Mouse (Mus musculus): ENCODE results near the gene Lamtor4. TPM values are rescaled to one million over a fixed set of nuclear protein-coding genes. Genes with fewer than 3 reads are reported as not detected.
"Not testable (repeated sequence)": the region's sequence is repeated elsewhere in the genome, so short reads cannot be mapped to it uniquely, and the experiment has no call there.

The Lamtor4 gene
- 87.3 and 168 TPM in 2 replicates for polyA plus RNA-seq (2012; rRNA removed)

GRCm38 (mm10) chr5:138255353-138256093 lies at the start of gene Lamtor4:
Lamtor4 (plus strand) TSS chr5:138255482.
- TF ChIP-seq POLR2A (IDR thresholded peaks at IDR 0.05; ENCODE audit: low read depth, low read length) (peak; percentile 86), CTCF (IDR thresholded peaks at IDR 0.05; ENCODE audit: extremely low read depth, insufficient read length, insufficient replicate concordance, low read depth, low read length) (no peak)
- Histone ChIP-seq H3K4me3 (ENCODE audit: low read depth, low read length) (peak within 1 kb of the TSS; percentile 69), H3K27me3 (ENCODE audit: control insufficient read depth, insufficient read depth, low read length) (no peaks in the 10 kb centered on the region), H3K27ac (ENCODE audit: insufficient read depth, low read depth, low read length) (peak within 1 kb of the TSS; percentile 64), H3K4me1 (ENCODE audit: control insufficient read depth, insufficient read depth, insufficient read length, low read length) (peaks cover 8% of the 10 kb centered on the region), H3K36me3 (ENCODE audit: control insufficient read depth, insufficient read depth, low read length) (peaks cover 21% of the 10 kb centered on the region)
- WGBS: under 1% methylated on average over 38 of the region's 38 CpGs

GRCm38 (mm10) chr5:138207253-138207652 lies 48.0 kb upstream of the Lamtor4 start:
- H3K27me3 ChIP-seq (ENCODE audit: control insufficient read depth, insufficient read depth, low read length): no peaks in the 10 kb centered on the region
- H3K36me3 ChIP-seq (ENCODE audit: control insufficient read depth, insufficient read depth, low read length): no peaks in the 10 kb centered on the region
- 68% methylated on average over 1 of the region's 1 CpGs for WGBS
- H3K27ac ChIP-seq (ENCODE audit: insufficient read depth, low read depth, low read length): no peak overlapping the region
- no peaks in the 10 kb centered on the region for H3K4me1 ChIP-seq (ENCODE audit: control insufficient read depth, insufficient read depth, insufficient read length, low read length)
- no peak overlapping the region for H3K4me3 ChIP-seq (ENCODE audit: low read depth, low read length)
- TF ChIP-seq CTCF (IDR thresholded peaks at IDR 0.05; ENCODE audit: extremely low read depth, insufficient read length, insufficient replicate concordance, low read depth, low read length): no peak
- TF ChIP-seq POLR2A (IDR thresholded peaks at IDR 0.05; ENCODE audit: low read depth, low read length): no peak

GRCm38 (mm10) chr5:138207873-138208272 lies 47.4 kb upstream of the Lamtor4 start:
- no peak overlapping the region for H3K4me3 ChIP-seq (ENCODE audit: low read depth, low read length)
- 68% methylated on average over 4 of the region's 4 CpGs for WGBS
- TF ChIP-seq CTCF (IDR thresholded peaks at IDR 0.05; ENCODE audit: extremely low read depth, insufficient read length, insufficient replicate concordance, low read depth, low read length): no peak
- TF ChIP-seq POLR2A (IDR thresholded peaks at IDR 0.05; ENCODE audit: low read depth, low read length): no peak
- H3K36me3 ChIP-seq (ENCODE audit: control insufficient read depth, insufficient read depth, low read length): no peaks in the 10 kb centered on the region
- H3K27ac ChIP-seq (ENCODE audit: insufficient read depth, low read depth, low read length): no peak overlapping the region
- no peaks in the 10 kb centered on the region for H3K27me3 ChIP-seq (ENCODE audit: control insufficient read depth, insufficient read depth, low read length)
- no peaks in the 10 kb centered on the region for H3K4me1 ChIP-seq (ENCODE audit: control insufficient read depth, insufficient read depth, insufficient read length, low read length)

- not testable (repeated sequence) for H3K27me3 ChIP-seq (ENCODE audit: control insufficient read depth, insufficient read depth, low read length); H3K4me3 ChIP-seq (ENCODE audit: low read depth, low read length); H3K36me3 ChIP-seq (ENCODE audit: control insufficient read depth, insufficient read depth, low read length); H3K4me1 ChIP-seq (ENCODE audit: control insufficient read depth, insufficient read depth, insufficient read length, low read length); H3K27ac ChIP-seq (ENCODE audit: insufficient read depth, low read depth, low read length)
- WGBS: 92% methylated on average over 13 of the region's 13 CpGs
These were observed 38.6 kb upstream of the Lamtor4 start for GRCm38 (mm10) chr5:138216632-138217031.

- H3K27ac ChIP-seq (ENCODE audit: insufficient read depth, low read depth, low read length): no peak overlapping the region
- H3K4me1 ChIP-seq (ENCODE audit: control insufficient read depth, insufficient read depth, insufficient read length, low read length): no peaks in the 10 kb centered on the region
- H3K4me3 ChIP-seq (ENCODE audit: low read depth, low read length): no peak overlapping the region
- TF ChIP-seq POLR2A (IDR thresholded peaks at IDR 0.05; ENCODE audit: low read depth, low read length) (no peak), CTCF (IDR thresholded peaks at IDR 0.05; ENCODE audit: extremely low read depth, insufficient read length, insufficient replicate concordance, low read depth, low read length) (no peak)
- 39% methylated on average over 2 of the region's 2 CpGs for WGBS
- no peaks in the 10 kb centered on the region; the same call in 1 of the 2 replicates for H3K27me3 ChIP-seq (ENCODE audit: control insufficient read depth, insufficient read depth, low read length)
- H3K36me3 ChIP-seq (ENCODE audit: control insufficient read depth, insufficient read depth, low read length): no peaks in the 10 kb centered on the region
These were observed 35.4 kb upstream of the Lamtor4 start for GRCm38 (mm10) chr5:138219864-138220263.

- peak; percentile 83 for TF ChIP-seq CTCF (IDR thresholded peaks at IDR 0.05; ENCODE audit: extremely low read depth, insufficient read length, insufficient replicate concordance, low read depth, low read length)
- no peak for TF ChIP-seq POLR2A (IDR thresholded peaks at IDR 0.05; ENCODE audit: low read depth, low read length)
- 16% methylated on average over 4 of the region's 4 CpGs for WGBS
- H3K27me3 ChIP-seq (ENCODE audit: control insufficient read depth, insufficient read depth, low read length): no peaks in the 10 kb centered on the region; the same call in 1 of the 2 replicates
These were observed 33.2 kb upstream of the Lamtor4 start for GRCm38 (mm10) chr5:138222111-138222510.

GRCm38 (mm10) chr5:138223287-138223686 lies 32.0 kb upstream of the Lamtor4 start:
- Histone ChIP-seq H3K27me3 (ENCODE audit: control insufficient read depth, insufficient read depth, low read length) (no peaks in the 10 kb centered on the region; the same call in 1 of the 2 replicates), H3K36me3 (ENCODE audit: control insufficient read depth, insufficient read depth, low read length) (no peaks in the 10 kb centered on the region), H3K4me1 (ENCODE audit: control insufficient read depth, insufficient read depth, insufficient read length, low read length) (no peaks in the 10 kb centered on the region), H3K27ac (ENCODE audit: insufficient read depth, low read depth, low read length) (no peak overlapping the region), H3K4me3 (ENCODE audit: low read depth, low read length) (no peak overlapping the region)
- WGBS: 43% methylated on average over 3 of the region's 3 CpGs
- TF ChIP-seq CTCF (IDR thresholded peaks at IDR 0.05; ENCODE audit: extremely low read depth, insufficient read length, insufficient replicate concordance, low read depth, low read length) (no peak), POLR2A (IDR thresholded peaks at IDR 0.05; ENCODE audit: low read depth, low read length) (no peak)

More at GRCm38 (mm10) chr5:138222111-138222510, 33.2 kb upstream of the Lamtor4 start:
- no peak overlapping the region for H3K4me3 ChIP-seq (ENCODE audit: low read depth, low read length)
- no peaks in the 10 kb centered on the region for H3K36me3 ChIP-seq (ENCODE audit: control insufficient read depth, insufficient read depth, low read length)
- no peaks in the 10 kb centered on the region for H3K4me1 ChIP-seq (ENCODE audit: control insufficient read depth, insufficient read depth, insufficient read length, low read length)
- no peak overlapping the region for H3K27ac ChIP-seq (ENCODE audit: insufficient read depth, low read depth, low read length)
